Mouse (Mus musculus): ENCODE data around the gene Cyp2f2. TPM values are rescaled to one million over a fixed set of nuclear protein-coding genes. Genes with fewer than 3 reads are reported as not detected.

Gene Cyp2f2
- polyA plus RNA-seq, 1 experiment: 0.34 TPM

GRCm38 (mm10) chr7:27110327-27110726, 9.4 kb upstream of the Cyp2f2 start:
- Histone ChIP-seq H3K27ac (ENCODE audit: insufficient read depth, low read length) (no peak overlapping the region), H3K27me3 (ENCODE audit: control insufficient read depth, insufficient read depth, low read length) (no peaks in the 10 kb centered on the region), H3K4me3 (ENCODE audit: extremely low read depth, insufficient read depth, insufficient read length) (no peak overlapping the region), H3K4me1 (ENCODE audit: control insufficient read depth, insufficient read depth, insufficient read length) (no peaks in the 10 kb centered on the region), H3K36me3 (ENCODE audit: control insufficient read depth, insufficient read depth, low read length) (no peaks in the 10 kb centered on the region)
- no peak for DNase-seq (ENCODE audit: low read depth in 1 of 2, low spot score in 2 of 2)
- TF ChIP-seq CTCF (IDR thresholded peaks at IDR 0.05; ENCODE audit: extremely low read depth, insufficient read depth, insufficient read length, insufficient replicate concordance): no peak
- TF ChIP-seq POLR2A (IDR thresholded peaks at IDR 0.05; ENCODE audit: low read depth, low read length): no peak

GRCm38 (mm10) chr7:27111038-27111437, 8.7 kb upstream of the Cyp2f2 start:
- Histone ChIP-seq H3K4me3 (ENCODE audit: extremely low read depth, insufficient read depth, insufficient read length) (no peak overlapping the region), H3K36me3 (ENCODE audit: control insufficient read depth, insufficient read depth, low read length) (no peaks in the 10 kb centered on the region), H3K27me3 (ENCODE audit: control insufficient read depth, insufficient read depth, low read length) (no peaks in the 10 kb centered on the region), H3K27ac (ENCODE audit: insufficient read depth, low read length) (no peak overlapping the region), H3K4me1 (ENCODE audit: control insufficient read depth, insufficient read depth, insufficient read length) (no peaks in the 10 kb centered on the region)
- no peak for TF ChIP-seq POLR2A (IDR thresholded peaks at IDR 0.05; ENCODE audit: low read depth, low read length)
- no peak for TF ChIP-seq CTCF (IDR thresholded peaks at IDR 0.05; ENCODE audit: extremely low read depth, insufficient read depth, insufficient read length, insufficient replicate concordance)
- WGBS: 92% methylated on average over 1 of the region's 1 CpGs
- no peak for DNase-seq (ENCODE audit: low read depth in 1 of 2, low spot score in 2 of 2)

GRCm38 (mm10) chr7:27111987-27112386, 7.7 kb upstream of the Cyp2f2 start:
- H3K36me3 ChIP-seq (ENCODE audit: control insufficient read depth, insufficient read depth, low read length): no peaks in the 10 kb centered on the region
- 78% methylated on average over 3 of the region's 3 CpGs for WGBS
- no peaks in the 10 kb centered on the region for H3K4me1 ChIP-seq (ENCODE audit: control insufficient read depth, insufficient read depth, insufficient read length)
- no peak overlapping the region for H3K4me3 ChIP-seq (ENCODE audit: extremely low read depth, insufficient read depth, insufficient read length)
- no peaks in the 10 kb centered on the region for H3K27me3 ChIP-seq (ENCODE audit: control insufficient read depth, insufficient read depth, low read length)
- TF ChIP-seq POLR2A (IDR thresholded peaks at IDR 0.05; ENCODE audit: low read depth, low read length) (no peak), CTCF (IDR thresholded peaks at IDR 0.05; ENCODE audit: extremely low read depth, insufficient read depth, insufficient read length, insufficient replicate concordance) (no peak)
- no peak overlapping the region for H3K27ac ChIP-seq (ENCODE audit: insufficient read depth, low read length)
- DNase-seq (ENCODE audit: low read depth in 1 of 2, low spot score in 2 of 2): no peak

- TF ChIP-seq POLR2A (IDR thresholded peaks at IDR 0.05; ENCODE audit: low read depth, low read length) (no peak), CTCF (IDR thresholded peaks at IDR 0.05; ENCODE audit: extremely low read depth, insufficient read depth, insufficient read length, insufficient replicate concordance) (no peak)
- Histone ChIP-seq H3K4me1 (ENCODE audit: control insufficient read depth, insufficient read depth, insufficient read length) (no peaks in the 10 kb centered on the region), H3K27ac (ENCODE audit: insufficient read depth, low read length) (no peak overlapping the region), H3K27me3 (ENCODE audit: control insufficient read depth, insufficient read depth, low read length) (no peaks in the 10 kb centered on the region), H3K36me3 (ENCODE audit: control insufficient read depth, insufficient read depth, low read length) (no peaks in the 10 kb centered on the region), H3K4me3 (ENCODE audit: extremely low read depth, insufficient read depth, insufficient read length) (no peak overlapping the region)
- no peak for DNase-seq (ENCODE audit: low read depth in 1 of 2, low spot score in 2 of 2)
- 44% methylated on average over 4 of the region's 4 CpGs for WGBS
Observed at GRCm38 (mm10) chr7:27118033-27118511, 1.6 kb upstream of the Cyp2f2 start.

GRCm38 (mm10) chr7:27124305-27124832, 4.7 kb downstream of the Cyp2f2 start:
- TF ChIP-seq POLR2A (IDR thresholded peaks at IDR 0.05; ENCODE audit: low read depth, low read length) (no peak), CTCF (IDR thresholded peaks at IDR 0.05; ENCODE audit: extremely low read depth, insufficient read depth, insufficient read length, insufficient replicate concordance) (no peak)
- DNase-seq (ENCODE audit: low read depth in 1 of 2, low spot score in 2 of 2): no peak
- H3K4me1 ChIP-seq (ENCODE audit: control insufficient read depth, insufficient read depth, insufficient read length): no peaks in the 10 kb centered on the region
- H3K27me3 ChIP-seq (ENCODE audit: control insufficient read depth, insufficient read depth, low read length): no peaks in the 10 kb centered on the region
- WGBS: 78% methylated on average over 5 of the region's 5 CpGs
- H3K36me3 ChIP-seq (ENCODE audit: control insufficient read depth, insufficient read depth, low read length): no peaks in the 10 kb centered on the region
- H3K27ac ChIP-seq (ENCODE audit: insufficient read depth, low read length): no peak overlapping the region
- H3K4me3 ChIP-seq (ENCODE audit: extremely low read depth, insufficient read depth, insufficient read length): no peak overlapping the region

- 86% methylated on average over 4 of the region's 4 CpGs for whole genome bisulfite sequencing
- H3K4me1 ChIP-seq (ENCODE audit: control insufficient read depth, insufficient read depth, insufficient read length): no peaks in the 10 kb centered on the region
- H3K36me3 ChIP-seq (ENCODE audit: control insufficient read depth, insufficient read depth, low read length): no peaks in the 10 kb centered on the region
- H3K27me3 ChIP-seq (ENCODE audit: control insufficient read depth, insufficient read depth, low read length): no peaks in the 10 kb centered on the region
- no peak overlapping the region for H3K27ac ChIP-seq (ENCODE audit: insufficient read depth, low read length)
- H3K4me3 ChIP-seq (ENCODE audit: extremely low read depth, insufficient read depth, insufficient read length): no peak overlapping the region
- DNase-seq (ENCODE audit: low read depth in 1 of 2, low spot score in 2 of 2): no peak
- TF ChIP-seq POLR2A (IDR thresholded peaks at IDR 0.05; ENCODE audit: low read depth, low read length): no peak
- no peak for TF ChIP-seq CTCF (IDR thresholded peaks at IDR 0.05; ENCODE audit: extremely low read depth, insufficient read depth, insufficient read length, insufficient replicate concordance)
Observed at GRCm38 (mm10) chr7:27124969-27125368, 5.3 kb downstream of the Cyp2f2 start.

GRCm38 (mm10) chr7:27128162-27128561, 8.5 kb downstream of the Cyp2f2 start:
- 42% methylated on average over 3 of the region's 3 CpGs for WGBS
- Histone ChIP-seq H3K4me3 (ENCODE audit: extremely low read depth, insufficient read depth, insufficient read length) (no peak overlapping the region), H3K27ac (ENCODE audit: insufficient read depth, low read length) (no peak overlapping the region), H3K36me3 (ENCODE audit: control insufficient read depth, insufficient read depth, low read length) (no peaks in the 10 kb centered on the region), H3K4me1 (ENCODE audit: control insufficient read depth, insufficient read depth, insufficient read length) (no peaks in the 10 kb centered on the region), H3K27me3 (ENCODE audit: control insufficient read depth, insufficient read depth, low read length) (no peaks in the 10 kb centered on the region)
- no peak for DNase-seq (ENCODE audit: low read depth in 1 of 2, low spot score in 2 of 2)
- no peak for TF ChIP-seq POLR2A (IDR thresholded peaks at IDR 0.05; ENCODE audit: low read depth, low read length)
- TF ChIP-seq CTCF (IDR thresholded peaks at IDR 0.05; ENCODE audit: extremely low read depth, insufficient read depth, insufficient read length, insufficient replicate concordance): no peak
